Mouse (Mus musculus) layer of hippocampus, adult 9-11 months (tissue): ENCODE results near the gene Mkrn1.
"Not testable (repeated sequence)": the region's sequence is repeated elsewhere in the genome, so short reads cannot be mapped to it uniquely, and the experiment has no call there.

Experiments
- DNase-seq: peaks from one replicate; pipeline ENCODE4 v3.0.0; 2022

The Mkrn1 gene

DNA sequence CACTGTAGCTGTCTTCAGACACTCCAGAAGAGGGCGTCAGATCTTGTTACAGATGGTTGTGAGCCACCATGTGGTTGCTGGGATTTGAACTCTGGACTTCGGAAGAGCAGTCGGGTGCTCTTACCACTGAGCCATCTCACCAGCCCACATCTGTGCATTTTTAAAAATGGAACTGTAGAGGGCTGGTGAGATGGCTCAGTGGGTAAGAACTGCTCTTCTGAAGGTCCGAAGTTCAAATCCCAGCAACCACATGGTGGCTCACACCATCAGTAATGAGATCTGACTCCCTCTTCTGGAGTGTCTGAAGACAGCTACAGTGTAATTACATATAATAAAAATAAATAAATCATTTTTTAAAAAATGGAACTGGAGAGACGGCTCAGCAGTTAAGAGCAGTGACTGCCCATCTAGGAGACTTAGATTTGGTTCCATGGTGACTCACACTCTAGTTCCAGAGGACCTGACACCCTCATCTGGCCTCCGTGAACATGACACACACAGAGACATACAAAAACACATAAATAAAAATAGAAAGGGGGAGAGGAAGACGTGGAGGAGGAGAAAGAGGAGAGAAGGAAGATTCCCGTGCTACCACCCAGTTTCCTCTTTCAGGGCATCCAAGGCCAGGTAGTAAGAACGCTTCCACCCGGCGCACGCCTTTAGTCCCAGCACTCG lies 42.0 kb downstream of the Mkrn1 start:
- not testable (repeated sequence) for DNase-seq

DNA sequence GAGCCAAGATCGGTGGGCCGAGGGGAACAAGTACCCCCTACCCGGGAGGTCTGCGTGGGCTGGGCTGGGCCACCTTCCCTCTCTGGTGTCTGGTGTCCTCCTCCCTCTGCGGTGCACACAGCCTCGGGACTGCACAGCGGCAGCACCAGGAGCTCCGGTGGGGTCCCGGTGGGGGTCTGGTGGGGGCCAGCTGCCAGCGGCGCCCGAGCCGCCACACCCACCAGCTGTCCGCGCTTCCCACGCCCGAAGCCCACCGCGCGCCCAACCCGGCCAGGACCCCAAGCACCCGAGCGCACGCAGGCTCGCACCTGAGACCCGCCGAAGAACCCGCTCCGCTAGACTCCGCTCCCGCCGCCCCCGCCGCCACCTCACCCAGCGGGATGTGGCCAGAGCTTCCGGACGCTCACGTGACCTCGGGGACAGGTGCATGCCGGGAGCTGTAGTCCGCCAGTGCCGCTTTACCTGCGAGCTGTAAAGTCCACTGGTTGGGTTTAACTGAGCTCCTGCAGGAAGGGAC lies 42.9 kb downstream of the Mkrn1 start, which contains the start of gene Slc37a3:
Slc37a3 (minus strand) TSS at position 365 of the 517 bp plus-strand sequence.
- peak; percentile 89 for DNase-seq

DNA sequence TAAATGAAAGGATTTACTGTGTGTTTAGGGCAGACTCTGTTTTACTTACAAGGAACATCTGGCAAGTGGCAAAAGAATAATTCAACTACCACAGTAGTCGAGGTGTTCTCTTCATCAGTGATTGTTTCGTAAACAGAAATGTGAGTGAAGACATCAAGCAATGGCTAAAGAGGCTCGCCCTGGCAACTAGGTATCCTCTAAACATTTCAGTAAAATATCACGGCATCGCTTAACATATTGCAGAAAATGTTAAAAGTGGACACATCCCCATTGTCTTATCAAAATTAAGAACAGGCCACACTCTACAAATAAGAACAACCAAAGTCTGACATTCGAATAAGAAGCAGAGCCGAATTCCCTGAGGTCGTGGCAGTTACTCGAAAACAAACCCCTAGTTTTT lies 43.5 kb downstream of the Mkrn1 start:
- no peak for DNase-seq

DNA sequence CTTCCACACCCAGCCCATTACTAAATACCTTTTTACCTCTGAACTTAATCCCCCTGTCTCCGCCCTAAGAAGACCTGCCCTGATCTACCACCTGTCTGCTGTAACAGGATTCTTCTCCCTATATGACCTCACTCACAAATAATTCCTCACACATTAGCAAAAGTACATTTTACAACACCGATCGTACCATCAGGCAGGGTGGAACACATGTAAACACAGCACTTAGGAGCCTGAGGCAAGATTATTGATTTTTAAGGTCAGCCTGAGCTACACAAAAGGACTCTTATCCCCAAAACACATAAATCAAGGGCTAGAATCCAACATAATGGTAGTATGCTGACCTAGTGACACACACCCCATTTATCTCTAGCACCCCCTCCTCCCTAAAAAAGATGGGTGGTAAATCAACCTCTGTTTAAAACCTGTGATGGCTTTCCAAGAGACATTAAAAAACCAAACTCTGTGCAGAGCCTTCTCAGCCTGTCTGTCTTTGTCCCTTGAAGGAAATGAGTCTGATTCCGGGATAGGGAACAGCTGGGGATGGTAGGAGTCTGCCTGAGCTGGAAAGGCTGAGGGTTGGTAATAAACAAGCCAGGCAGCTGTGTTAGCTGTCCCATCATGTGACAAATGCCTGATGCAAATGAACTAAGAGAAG lies 46.8 kb downstream of the Mkrn1 start:
- no peak for DNase-seq

DNA sequence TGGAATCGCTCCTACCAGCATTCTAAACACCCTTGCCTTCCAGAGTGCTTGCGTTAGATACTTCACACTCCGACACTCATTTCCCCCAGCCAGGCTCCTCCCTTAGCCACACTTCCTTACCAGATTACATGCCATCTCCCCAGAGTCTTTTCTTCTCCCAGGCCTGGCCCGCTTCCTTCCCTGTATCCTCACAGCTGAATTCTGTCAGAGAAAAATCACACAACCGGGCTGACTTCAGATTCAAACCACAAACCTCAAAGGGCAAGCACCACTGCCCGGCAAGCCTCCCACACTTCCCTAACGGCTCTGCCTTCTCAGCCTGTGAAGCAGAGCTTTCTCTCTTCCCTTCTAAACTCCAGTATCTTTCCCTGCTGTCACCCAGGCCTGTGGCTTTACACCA lies 47.5 kb downstream of the Mkrn1 start:
- DNase-seq: no peak

DNA sequence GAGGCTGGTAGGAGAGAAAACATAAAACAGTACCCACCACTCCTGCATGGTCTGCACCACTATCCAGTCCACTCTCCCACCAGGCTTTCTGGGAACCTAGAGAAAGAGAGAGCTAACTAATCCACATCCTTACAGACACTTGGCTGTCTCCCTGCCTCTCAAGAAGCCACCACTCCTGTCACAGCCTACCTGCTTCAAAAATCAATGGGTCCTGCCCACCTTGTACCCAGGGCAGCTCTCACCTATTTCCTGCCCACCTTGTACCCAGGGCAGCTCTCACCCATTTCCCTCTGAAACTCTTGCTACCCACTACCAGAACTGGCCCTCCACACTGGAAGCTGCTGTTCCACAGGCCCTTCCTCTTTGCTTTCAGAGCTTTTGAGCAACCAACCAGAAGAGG lies 48.2 kb downstream of the Mkrn1 start:
- DNase-seq: no peak

DNA sequence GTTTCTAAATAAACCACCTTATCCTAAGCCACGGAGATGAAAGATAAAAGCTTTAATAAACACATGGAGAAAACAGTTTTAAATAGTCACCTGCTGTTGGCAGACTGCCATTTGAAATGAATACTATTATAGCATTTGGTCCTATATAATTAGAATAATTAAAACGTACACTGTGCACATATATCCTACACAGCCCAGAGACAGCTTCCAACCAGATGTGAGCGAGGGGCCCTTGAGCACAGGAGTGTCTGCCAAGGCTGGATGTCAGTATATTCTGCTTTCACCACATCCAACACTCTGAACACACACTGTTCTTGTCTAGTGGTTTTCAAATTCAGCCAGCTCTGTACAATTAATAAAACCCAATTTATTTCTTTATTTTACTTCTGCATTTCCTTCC lies 50.6 kb downstream of the Mkrn1 start:
- DNase-seq: no peak

DNA sequence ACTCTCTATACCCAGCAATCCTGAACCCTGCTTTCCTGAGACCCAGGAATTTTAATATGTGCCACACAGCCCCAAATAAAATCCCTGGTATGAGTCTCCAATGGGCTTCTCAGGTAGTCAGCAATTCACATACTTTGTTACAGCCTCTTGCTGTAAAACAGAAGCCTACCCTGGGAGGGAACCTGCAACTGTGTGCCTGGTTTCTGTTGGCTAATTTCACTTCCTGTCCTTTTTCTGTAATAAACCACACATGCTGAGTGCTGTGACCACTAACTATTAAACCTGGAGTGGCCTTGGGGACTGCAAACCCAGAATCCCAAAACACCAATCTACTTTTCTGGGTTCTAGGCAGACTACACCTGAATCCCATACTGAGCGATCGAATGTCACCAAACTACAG lies 57.6 kb downstream of the Mkrn1 start:
- DNase-seq: no peak

DNA sequence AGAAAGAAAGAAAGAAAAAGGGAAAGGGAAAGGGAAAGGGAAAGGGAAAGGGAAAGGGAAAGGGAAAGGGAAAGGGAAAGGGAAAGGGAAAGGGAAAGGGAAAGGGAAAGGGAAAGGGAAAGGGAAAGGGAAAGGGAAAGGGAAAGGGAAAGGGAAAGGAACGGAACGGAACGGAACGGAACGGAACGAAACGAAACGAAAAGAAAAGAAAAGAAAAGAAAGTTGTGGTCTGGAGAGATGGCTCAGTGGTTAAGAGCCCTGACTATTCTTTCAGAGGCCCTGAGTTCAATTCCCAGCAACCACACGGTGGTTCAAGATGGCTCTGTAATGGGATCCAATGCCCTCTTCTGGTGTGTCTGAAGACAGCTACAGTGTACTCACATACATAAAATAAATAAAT lies 61.1 kb downstream of the Mkrn1 start:
- DNase-seq: not testable (repeated sequence)

DNA sequence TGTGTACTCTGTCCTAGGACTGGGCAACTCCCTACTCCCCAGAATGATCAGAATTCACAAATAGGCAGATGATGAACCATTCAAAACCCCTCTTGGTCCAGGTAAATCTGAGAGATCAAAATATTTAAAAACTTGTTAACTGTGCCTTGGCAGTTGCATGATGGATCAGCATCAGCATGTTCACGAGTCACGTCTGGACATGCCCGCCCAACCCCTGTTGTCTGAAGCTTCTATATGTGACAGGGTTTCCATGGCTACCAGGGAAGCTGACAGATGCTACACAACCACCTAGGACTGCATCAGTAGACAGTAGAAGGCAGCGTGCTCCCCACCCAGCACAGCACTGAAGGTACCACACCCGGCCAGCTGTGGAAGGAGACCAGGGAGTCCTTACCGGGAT lies 71.3 kb downstream of the Mkrn1 start:
- DNase-seq: no peak

DNA sequence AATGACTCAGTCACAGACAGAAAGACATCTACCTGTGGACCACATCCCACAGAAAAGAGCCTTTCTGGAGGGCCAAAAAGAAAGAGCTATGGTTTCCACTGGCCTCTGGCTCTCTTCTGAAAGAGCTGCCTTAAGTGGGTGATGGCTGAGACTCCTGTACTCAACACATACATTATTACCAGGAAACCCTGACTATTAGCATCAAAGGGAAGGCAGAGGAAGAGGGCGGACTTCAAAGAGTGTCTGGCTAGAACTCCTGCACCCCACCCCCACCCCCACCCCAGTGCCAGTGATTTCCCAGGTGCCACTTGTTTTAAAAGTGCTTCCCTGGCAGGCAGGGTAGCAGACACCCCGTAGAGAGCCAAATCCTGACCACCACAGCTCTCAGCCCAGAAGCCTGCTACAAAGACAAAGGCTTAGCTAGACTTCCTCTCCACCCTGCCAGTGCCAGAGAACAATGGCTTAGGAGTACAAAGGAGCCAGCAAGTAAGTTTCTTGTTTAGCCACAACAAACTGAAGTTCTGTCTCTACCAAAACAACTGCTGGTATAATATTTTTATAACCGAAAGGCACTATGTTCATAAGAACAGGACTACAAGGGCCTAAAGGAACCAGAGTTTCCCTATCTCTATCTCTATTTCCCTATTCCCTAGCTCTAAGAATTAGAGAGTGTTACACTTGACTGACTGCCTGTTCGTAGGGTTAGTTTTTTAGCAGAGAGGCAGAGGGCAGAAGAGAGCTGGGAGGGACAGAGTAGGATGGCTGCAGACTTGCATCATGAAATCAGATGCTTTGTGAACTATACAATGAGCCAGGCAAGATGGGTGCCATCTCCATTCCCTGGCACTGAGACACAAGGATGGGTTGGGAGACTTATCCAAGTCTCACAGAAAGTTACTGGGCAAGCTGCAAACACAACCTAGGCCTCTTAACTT lies 72.1 kb downstream of the Mkrn1 start:
- no peak for DNase-seq
